Mouse (Mus musculus) kidney, adult 8-10 months (tissue): ENCODE measurements around the gene Fmnl1.
"Not testable (repeated sequence)": the region's sequence is repeated elsewhere in the genome, so short reads cannot be mapped to it uniquely, and the experiment has no call there.

Source experiments
- DNase-seq, 2 experiments: peaks; one replicate each; pipeline ENCODE4 v3.0.0; 2022

The Fmnl1 gene

GRCm38 (mm10) chr11:103184891-103185290 lies 14.0 kb downstream of the Fmnl1 start:
- DNase-seq, result peak in 1 of 2 experiments; percentile 70

- DNase-seq, result no peak
Observed at GRCm38 (mm10) chr11:103192230-103192955, 21.5 kb downstream of the Fmnl1 start.

DNA sequence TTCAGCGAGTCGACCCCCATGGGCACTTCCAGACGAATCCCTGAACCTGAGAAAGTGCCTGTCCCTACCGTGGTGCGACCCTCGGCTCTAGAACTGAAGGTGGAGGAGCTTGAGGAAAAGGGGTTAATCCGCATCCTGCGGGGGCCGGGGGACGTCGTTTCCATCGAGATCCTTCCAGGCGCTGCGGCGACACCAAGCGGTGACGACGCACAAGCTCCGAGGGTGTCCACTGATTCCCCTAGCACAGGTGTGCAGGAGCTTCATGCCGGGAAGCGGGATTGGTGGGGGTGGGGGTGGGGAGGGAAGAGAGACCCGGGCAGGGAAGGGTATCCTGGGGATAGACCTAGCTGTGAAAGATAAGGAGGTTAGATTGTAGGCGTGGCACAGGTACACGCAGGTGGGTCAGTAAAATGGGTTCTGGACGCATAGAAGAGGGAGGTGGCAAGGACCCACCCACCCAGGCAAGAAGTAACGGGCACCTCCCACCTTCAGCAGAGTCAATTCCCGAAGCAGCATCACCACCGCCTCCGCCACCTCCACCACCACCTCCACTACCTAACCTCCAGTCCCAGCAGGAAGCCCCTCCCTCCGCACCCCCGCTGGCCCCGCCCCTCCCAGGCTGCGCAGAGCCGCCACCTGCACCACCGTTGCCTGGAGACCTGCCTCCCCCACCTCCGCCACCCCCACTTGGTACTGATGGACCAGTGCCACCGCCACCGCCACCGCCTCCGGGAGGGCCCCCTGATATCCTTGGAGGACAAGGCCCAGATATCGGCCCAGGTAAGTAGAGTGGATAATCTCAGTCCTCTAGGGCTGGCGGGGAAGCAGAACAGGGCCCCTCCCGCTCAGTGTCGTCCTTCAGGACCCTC lies 22.3 kb downstream of the Fmnl1 start:
- no peak for DNase-seq

DNA sequence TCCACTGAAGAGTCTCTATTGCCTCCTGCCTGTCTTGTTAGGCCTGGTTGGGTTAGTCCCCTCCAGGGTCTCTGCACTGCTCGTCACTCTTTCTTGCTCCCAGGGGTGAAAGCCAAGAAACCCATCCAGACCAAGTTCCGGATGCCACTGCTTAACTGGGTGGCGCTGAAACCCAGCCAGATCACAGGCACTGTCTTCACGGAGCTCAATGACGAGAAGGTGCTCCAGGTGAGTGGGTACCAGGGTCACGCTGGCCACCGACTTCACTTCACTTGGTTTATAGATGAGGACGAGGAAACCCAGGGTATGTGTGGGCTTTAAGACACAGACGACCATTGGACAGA lies 22.9 kb downstream of the Fmnl1 start:
- DNase-seq, result no peak

DNA sequence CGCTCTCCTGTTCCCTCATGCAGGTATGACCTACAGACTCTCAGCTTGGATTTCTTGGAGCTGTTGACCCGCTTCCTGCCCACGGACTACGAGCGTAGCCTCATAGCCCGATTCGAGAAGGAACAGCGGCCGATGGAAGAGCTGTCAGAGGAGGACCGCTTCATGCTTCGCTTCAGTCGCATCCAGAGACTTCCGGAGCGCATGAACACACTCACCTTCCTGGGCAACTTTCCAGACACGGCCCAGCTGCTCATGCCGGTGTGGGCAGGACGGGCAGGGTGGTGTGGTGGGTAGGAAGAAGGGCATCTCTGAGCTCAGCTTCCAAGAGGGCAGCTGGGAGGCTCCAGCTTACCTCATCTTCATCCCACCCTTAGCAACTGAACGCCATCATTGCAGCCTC lies 24.3 kb downstream of the Fmnl1 start:
- no peak for DNase-seq

DNA sequence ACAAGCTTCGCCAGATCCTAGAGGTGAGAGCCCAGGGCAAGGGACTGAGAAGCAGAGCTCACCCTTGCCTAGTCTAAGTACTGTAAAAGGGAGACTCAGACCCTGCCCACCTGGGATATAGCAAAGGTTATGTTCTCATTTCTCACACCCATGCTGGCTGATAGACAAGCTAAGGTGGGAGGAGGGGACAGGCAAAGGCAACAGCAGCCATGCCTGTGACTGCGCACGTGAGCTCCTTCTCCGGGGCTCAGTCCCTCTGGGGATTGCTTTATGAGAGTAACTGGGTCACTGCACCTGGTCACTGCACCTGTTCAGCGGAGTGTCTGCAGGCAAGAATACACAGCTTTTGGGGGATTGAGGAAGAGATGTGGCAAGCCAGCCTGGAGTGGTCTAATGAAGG lies 24.7 kb downstream of the Fmnl1 start:
- DNase-seq, result no peak

DNA sequence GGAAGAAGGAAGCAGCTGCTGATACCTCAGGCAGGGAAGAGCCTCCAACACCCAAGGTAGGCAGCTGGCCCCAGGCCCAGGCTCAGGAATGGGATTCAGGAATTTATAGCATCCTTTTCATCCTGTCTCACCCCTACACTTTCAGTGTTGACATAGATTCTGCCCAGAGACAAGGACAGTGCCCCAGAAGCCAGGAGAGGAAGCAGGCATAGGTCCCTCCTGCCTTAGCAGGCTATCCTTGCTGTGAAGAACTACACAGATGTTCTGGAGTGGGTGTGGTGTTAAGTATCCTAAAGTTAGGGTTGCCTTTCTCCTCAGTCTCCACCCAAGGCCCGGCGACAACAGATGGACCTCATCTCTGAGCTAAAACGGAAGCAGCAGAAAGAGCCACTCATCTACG lies 26.4 kb downstream of the Fmnl1 start:
- DNase-seq, result no peak

GRCm38 (mm10) chr11:103198339-103198738 lies 27.4 kb downstream of the Fmnl1 start:
- DNase-seq, result no peak

DNA sequence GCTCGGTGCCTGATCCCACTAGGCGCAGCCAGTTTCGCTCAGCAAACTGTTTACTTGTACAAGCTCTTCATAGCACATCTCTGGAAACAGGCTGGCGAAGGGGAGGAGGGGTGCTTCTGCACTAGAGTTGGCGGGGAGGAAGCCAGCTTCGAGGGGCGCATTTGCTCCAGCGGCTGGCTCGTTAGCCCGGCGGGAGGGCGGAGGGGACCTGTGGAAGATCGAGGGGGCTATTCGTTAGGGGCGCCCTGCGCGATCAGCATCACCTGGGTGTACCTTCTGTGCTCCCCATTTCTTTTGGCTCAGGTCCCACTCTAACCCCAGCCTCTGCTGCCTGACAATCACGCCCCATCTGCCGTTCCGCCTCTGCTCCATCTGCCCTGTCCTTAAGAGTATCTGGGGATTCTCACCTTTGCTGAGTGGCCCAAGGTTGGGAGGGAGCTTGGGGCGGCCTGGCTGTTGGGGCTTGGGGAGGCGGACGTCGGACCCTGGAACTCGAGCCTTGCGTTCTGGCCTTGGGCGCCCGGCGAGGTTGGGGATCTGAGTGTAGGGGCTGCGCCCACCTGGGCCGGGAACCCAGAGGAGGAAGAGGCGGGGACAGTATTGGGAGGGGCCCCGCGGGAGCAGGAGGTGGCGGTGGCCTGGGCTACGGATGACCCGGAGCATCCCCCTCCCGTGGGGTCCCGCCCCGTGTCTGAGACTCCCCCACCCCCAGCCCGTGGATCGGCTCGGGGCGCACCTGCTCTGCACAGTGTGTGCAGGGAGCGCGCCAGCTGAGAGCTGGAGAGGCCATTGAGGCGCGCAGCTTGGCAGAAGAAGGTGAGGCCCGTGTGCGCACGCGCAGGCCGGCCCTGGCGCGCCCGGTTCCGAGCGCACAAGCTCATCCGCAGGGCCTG lies 28.2 kb downstream of the Fmnl1 start:
- DNase-seq, result peak in 1 of 2 experiments; percentile 12

DNA sequence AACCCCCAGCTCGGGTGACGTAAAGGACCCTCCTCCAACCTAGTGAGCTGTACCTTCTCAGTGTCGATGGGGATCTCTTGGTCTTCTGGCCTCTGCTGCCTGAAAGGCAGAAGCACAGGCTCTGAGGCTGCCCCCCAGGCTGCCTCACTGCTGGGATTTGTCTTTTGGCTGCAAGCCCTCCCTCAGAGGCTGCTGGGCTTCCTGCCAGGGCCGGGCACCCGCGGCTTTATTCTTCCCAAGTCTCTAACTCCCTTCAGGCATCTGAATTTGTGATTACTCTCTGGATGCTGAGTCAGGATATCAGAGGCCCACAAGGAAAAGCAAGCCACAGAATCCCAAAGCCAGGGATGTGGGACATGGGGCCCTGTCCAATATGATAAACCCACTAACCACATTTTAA lies 30.8 kb downstream of the Fmnl1 start:
- DNase-seq, result peak; percentile 44 to 69

GRCm38 (mm10) chr11:103202376-103202775 lies 31.5 kb downstream of the Fmnl1 start:
- DNase-seq, result no peak

- DNase-seq, result no peak
Observed at GRCm38 (mm10) chr11:103206203-103206602, 35.3 kb downstream of the Fmnl1 start.

DNA sequence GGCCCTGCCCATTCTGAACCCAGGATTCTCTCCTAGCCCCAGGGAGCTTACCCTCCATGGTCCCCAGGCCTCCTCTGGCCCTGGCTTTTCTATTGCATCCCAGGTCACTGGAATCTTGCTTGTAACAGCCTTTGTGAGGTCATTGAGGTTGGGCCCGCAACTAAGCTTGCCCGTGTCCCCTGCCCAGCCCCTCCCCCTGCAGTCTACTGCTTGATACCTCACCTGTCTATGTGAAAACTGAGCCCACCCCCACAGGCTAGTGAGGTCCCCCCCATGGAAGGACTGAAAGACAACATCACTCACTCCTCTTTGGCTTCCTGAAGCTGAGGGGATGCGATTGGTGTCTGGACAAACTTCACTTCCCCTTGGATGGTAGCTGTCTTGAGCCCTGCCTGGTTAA lies 37.6 kb downstream of the Fmnl1 start, which contains the start of gene 1700023F06Rik:
Gene 1700023F06Rik, minus strand, starts transcription at position 101 of the 400 bp plus-strand sequence.
- no peak for DNase-seq

- DNase-seq, result no peak
Observed at GRCm38 (mm10) chr11:103210291-103210690, 39.4 kb downstream of the Fmnl1 start.

- DNase-seq, result no peak
Observed at GRCm38 (mm10) chr11:103213712-103214111, 42.8 kb downstream of the Fmnl1 start.

DNA sequence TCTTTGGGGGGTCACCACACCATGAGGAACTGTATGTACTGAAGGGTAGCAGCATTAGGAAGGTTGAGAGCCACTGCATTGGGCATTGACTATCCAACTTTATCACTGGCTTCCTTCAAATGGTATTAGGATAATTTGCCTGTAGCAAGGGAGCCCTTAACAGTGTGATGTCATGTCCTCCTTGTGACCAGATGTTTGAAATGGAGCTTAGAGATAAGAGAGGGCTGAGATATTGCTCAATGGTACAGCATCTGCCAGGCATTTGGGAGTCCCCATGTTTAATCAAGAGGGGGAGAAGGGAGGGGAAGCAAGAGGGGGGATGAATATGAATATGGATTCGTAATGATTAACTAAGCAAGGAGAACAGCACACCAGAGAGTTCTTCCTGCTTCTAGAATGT lies 44.4 kb downstream of the Fmnl1 start:
- DNase-seq, result no peak

GRCm38 (mm10) chr11:103217790-103218516 lies 47.0 kb downstream of the Fmnl1 start, which contains the start of gene Spata32:
TSS of gene Spata32 (minus strand) at chr11:103218432.
- DNase-seq, result peak; percentile 43 to 45

DNA sequence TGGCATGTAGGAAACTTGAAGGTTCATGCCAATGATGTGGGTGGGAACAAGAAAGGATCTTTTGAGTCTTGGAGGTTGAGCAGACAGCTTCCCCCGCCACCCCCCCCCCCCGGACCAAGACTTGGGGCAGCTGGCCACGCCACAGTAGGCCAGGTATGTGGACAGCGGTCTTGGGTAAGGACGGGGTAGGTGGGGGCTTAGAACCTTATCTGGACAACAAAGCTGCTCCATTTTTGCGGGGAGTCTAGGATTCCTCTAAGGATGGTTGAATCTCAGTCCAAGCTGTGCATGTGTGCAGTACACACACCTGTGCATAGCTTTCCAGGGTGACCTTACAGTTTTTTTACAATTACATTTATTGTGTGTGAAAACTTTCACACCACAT lies 47.6 kb downstream of the Fmnl1 start:
- DNase-seq, result no peak

DNA sequence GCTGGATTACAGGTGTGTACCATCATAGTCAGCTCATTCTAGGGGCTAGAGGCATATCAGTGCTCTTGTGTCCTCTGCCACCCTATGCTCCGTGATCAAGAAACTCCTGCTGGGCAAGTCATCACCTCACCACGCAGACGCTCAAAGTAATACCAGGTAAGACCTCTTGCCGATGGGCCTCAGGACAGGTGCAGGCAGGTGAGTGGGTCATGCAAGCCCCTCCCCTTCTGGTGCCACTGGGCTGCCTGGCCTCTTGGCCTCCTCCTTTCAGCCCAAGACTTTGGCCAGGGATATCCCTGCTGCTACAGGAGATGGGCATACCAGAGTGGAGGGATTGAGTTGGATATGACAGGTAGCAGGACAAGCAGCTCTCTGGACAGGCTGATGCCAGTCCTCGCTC lies 48.4 kb downstream of the Fmnl1 start:
- DNase-seq, result no peak

DNA sequence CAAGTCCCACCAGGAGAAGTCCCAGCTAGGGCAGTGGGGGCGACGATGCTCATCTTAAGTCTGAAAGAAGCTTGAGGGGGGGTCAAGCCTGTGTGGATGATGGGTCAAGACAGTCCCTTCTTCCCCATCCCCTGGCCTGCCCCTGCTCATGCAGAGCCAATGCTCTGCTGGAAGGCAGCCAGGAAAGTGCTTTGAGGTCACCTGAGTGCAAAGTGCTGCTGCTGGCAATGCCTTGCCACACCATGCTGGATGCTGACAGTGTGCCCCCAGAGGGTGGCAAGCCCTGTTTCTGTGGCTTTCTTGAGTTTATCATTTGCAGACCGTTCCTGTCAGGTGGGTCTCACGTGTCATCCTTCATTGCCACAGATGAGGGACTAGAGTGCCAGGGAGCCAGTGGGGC lies 49.1 kb downstream of the Fmnl1 start:
- DNase-seq, result peak; percentile 36 to 62

DNA sequence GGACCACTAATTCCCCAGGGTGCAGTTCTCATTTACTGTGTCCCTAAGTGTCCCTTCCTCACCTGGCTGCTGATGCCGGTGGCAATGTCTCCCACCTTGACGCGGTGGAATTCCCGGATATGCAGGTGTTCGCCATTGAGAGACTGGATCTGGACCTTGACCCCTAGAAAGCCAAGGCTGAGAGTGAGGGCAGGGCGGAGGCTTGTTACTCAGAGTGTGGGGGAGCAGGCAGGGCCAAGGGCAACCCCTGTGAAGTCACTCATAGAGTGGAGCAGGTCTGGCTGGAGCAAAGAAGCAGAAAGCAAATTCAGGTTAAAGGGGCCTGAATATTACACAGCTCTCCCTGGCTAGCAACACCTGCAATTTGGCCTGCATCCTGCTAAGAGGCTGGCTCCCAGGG lies 50.5 kb downstream of the Fmnl1 start:
- peak in 1 of 2 experiments; percentile 51 for DNase-seq

DNA sequence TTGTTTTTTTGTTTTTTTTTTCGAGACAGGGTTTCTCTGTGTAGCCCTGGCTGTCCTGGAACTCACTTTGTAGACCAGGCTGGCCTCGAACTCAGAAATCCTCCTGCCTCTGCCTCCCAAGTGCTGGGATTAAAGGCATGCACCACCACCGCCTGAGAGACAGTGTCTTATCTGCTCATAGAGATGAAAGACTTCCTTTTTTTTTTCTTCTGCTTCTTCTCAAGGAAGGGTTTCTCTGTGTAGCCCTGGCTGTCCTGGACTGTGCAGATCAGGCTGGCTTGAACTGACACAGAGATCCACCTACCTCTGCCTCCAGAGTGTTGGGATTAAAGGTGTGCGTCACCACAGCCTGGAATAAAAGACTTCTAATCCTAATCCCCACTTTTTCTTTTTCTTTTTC lies 51.8 kb downstream of the Fmnl1 start:
- DNase-seq, result not testable (repeated sequence)
